Mouse (Mus musculus): ENCODE measurements around the gene Paqr4. TPM values are rescaled to one million over a fixed set of nuclear protein-coding genes. Genes with fewer than 3 reads are reported as not detected.
A peak's percentile ranks its signal among the peaks of the same experiment; 100 is the strongest.

Paqr4 gene
- polyA plus RNA-seq, 1 experiment from 2014 or later: 75.2 TPM

DNA sequence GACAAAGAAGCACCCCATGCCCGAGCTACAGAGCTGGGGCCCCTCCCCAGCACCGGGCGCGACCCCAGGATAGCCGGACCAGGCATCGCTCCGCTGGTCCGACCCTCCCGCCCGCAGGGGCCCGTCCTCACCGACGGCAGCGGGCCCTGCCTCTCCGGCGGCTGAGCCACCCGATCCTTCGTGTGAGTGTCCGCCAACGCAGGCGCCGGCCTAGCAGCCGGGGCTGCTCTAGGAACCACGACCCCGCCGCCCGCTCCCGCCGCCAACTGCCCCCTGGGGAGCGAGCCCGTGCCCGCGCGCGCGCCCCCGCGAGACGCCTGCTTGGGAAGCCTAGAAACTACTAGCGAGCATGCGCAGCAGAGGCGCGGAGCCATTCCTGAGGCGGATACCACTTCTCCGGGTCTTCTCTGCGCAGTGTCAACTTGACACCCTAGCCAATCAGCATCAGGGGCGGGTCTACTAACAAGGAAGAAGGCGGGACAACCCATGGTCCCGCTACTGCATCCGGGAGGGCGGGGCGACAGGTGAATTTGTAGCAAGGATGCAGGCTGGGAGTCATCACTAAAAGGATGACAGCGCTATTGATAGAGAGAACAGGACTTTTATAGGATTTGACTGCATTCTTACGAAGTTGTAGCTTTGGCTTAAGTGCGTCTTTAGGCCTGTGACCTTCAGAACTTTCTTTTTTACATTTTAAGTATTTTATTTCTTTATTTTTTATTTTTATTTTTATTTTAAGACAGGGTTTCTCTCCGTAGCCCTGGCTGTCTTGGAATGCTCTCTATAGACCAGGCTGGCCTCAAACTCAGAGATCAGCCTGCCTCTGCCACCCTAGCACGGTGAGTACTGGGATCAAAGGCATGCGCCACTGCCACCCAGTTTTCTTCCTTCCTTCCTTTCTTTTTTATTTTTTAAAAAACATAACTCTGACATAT lies 30.9 kb upstream of the Paqr4 start, which contains the start of gene Flywch1:
Gene Flywch1 (minus strand): TSS at position 319 of the 935 bp plus-strand sequence.
- H3K27me3 ChIP-seq: no peaks in the 10 kb centered on the region
- peaks cover 9% of the 10 kb centered on the region; the same call in 1 of the 2 replicates for H3K36me3 ChIP-seq
- H3K4me1 ChIP-seq (replicated peaks): peaks cover 27% of the 10 kb centered on the region
- WGBS: 3% methylated on average over 49 of the region's 58 CpGs
- H3K9me3 ChIP-seq: no peaks in the 10 kb centered on the region
- peak within 1 kb of the TSS; percentile 67 for H3K4me2 ChIP-seq
- peak within 1 kb of the TSS; percentile 94 for H3K4me3 ChIP-seq
- peak within 1 kb of the TSS; percentile 94 for H3K27ac ChIP-seq (replicated peaks)
- ATAC-seq (ENCODE audit: low FRiP score, low read depth): peak; percentile 97
- H3K9ac ChIP-seq: peak within 1 kb of the TSS; percentile 97

GRCm38 (mm10) chr17:23770896-23771283 lies 30.2 kb upstream of the Paqr4 start:
- Histone ChIP-seq H3K4me1 (replicated peaks) (peaks cover 27% of the 10 kb centered on the region), H3K9me3 (no peaks in the 10 kb centered on the region), H3K36me3 (peaks cover 9% of the 10 kb centered on the region; the same call in 1 of the 2 replicates), H3K27ac (replicated peaks) (peak overlapping the region; percentile 94), H3K4me3 (peak overlapping the region; percentile 94), H3K27me3 (no peaks in the 10 kb centered on the region), H3K9ac (peak overlapping the region; percentile 97), H3K4me2 (peak overlapping the region; percentile 67)
- ATAC-seq (ENCODE audit: low FRiP score, low read depth): no peak
- WGBS: under 1% methylated on average over 19 of the region's 19 CpGs

- Histone ChIP-seq H3K9me3 (no peaks in the 10 kb centered on the region), H3K9ac (peak overlapping the region; percentile 97), H3K4me1 (replicated peaks) (peaks cover 27% of the 10 kb centered on the region), H3K36me3 (peaks cover 9% of the 10 kb centered on the region; the same call in 1 of the 2 replicates), H3K4me3 (peak overlapping the region; percentile 94), H3K27me3 (no peaks in the 10 kb centered on the region), H3K4me2 (peak overlapping the region; percentile 67), H3K27ac (replicated peaks) (peak overlapping the region; percentile 94)
- WGBS: 2% methylated on average over 2 of the region's 2 CpGs
- no peak for ATAC-seq (ENCODE audit: low FRiP score, low read depth)
These were observed 29.8 kb upstream of the Paqr4 start for GRCm38 (mm10) chr17:23770493-23770892.

GRCm38 (mm10) chr17:23762976-23763375 lies 22.3 kb upstream of the Paqr4 start:
- WGBS: 84% methylated on average over 11 of the region's 11 CpGs
- Histone ChIP-seq H3K4me2 (no peak overlapping the region), H3K4me1 (replicated peaks) (no peaks in the 10 kb centered on the region), H3K27me3 (no peaks in the 10 kb centered on the region), H3K4me3 (no peak overlapping the region), H3K27ac (replicated peaks) (no peak overlapping the region), H3K36me3 (peaks cover 51% of the 10 kb centered on the region), H3K9me3 (no peaks in the 10 kb centered on the region), H3K9ac (no peak overlapping the region)
- no peak; the same call in 1 of the 2 replicates for ATAC-seq (ENCODE audit: low FRiP score, low read depth)

DNA sequence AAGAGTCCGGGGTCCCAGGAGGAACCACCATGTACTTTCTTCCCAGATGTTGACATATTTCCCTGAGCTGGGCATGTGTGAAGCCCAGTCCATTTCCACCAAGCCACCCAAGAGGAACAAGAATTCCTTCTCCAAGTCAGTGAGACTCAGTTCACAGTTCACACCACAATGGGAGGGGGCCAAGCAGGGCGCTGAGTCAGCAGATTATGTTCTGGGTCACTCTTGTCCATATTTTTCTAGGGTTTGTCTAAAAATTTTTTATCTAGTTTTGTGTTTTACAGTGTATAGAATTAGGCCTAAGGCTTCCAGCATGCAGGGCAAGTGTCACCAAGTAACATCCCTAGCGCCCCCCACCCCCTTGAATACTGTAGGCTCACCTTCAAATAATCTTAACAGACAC lies 20.5 kb upstream of the Paqr4 start:
- H3K4me1 ChIP-seq (replicated peaks): no peaks in the 10 kb centered on the region
- no peak overlapping the region for H3K9ac ChIP-seq
- H3K9me3 ChIP-seq: no peaks in the 10 kb centered on the region
- H3K27ac ChIP-seq (replicated peaks): no peak overlapping the region
- H3K4me2 ChIP-seq: no peak overlapping the region
- ATAC-seq (ENCODE audit: low FRiP score, low read depth): no peak
- H3K27me3 ChIP-seq: no peaks in the 10 kb centered on the region
- WGBS: 100% methylated on average over 3 of the region's 3 CpGs
- no peak overlapping the region for H3K4me3 ChIP-seq
- H3K36me3 ChIP-seq: peaks cover 60% of the 10 kb centered on the region

DNA sequence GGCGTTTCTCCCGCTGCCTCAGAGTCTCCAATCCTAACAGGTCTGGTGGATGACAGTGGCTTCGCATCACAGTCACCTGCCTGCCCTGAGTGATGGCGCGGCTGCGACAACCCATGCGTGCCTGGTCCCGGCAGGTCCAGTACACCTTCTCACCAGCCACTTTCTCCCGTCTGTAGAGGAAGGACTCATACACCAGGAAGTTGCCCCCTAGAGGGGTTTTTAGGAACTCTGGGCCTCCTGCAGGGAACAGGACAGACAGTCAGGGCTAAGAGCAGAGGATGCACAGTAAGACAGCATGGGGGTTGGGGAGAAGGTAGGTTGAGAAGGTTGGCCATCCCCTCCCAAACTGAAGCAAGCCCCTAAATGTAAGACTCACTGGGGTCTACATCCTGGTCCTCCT lies 19.6 kb upstream of the Paqr4 start:
- Histone ChIP-seq H3K27ac (replicated peaks) (no peak overlapping the region), H3K9ac (no peak overlapping the region), H3K4me1 (replicated peaks) (no peaks in the 10 kb centered on the region), H3K9me3 (no peaks in the 10 kb centered on the region), H3K36me3 (peaks cover 69% of the 10 kb centered on the region), H3K4me2 (no peak overlapping the region), H3K27me3 (no peaks in the 10 kb centered on the region), H3K4me3 (no peak overlapping the region)
- 95% methylated on average over 9 of the region's 9 CpGs for WGBS
- no peak for ATAC-seq (ENCODE audit: low FRiP score, low read depth)

DNA sequence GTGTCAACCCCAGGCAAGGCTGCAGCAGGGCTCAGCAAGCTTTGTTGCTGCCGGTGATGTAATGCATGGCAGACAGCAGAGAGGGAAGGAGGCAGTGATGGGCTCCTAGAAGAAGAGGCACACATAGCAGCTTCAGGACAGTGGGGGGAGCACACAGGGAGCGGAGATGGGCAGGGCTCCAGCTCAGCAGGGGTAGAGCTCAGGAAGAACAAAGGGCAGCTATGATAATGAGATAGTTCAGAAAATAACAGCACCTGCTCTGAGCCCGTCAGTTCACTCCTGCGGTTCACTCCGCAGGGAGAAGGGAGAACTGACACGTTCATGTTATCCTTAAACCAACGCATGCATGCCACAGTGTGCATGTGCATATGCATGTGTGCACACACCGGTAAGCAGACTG lies 18.1 kb upstream of the Paqr4 start:
- no peak for ATAC-seq (ENCODE audit: low FRiP score, low read depth)
- no peak overlapping the region for H3K9ac ChIP-seq
- no peak overlapping the region for H3K27ac ChIP-seq (replicated peaks)
- no peaks in the 10 kb centered on the region for H3K27me3 ChIP-seq
- peaks cover 83% of the 10 kb centered on the region for H3K36me3 ChIP-seq
- H3K4me2 ChIP-seq: no peak overlapping the region
- no peak overlapping the region for H3K4me3 ChIP-seq
- 53% methylated on average over 8 of the region's 8 CpGs for WGBS
- H3K4me1 ChIP-seq (replicated peaks): no peaks in the 10 kb centered on the region
- H3K9me3 ChIP-seq: no peaks in the 10 kb centered on the region

DNA sequence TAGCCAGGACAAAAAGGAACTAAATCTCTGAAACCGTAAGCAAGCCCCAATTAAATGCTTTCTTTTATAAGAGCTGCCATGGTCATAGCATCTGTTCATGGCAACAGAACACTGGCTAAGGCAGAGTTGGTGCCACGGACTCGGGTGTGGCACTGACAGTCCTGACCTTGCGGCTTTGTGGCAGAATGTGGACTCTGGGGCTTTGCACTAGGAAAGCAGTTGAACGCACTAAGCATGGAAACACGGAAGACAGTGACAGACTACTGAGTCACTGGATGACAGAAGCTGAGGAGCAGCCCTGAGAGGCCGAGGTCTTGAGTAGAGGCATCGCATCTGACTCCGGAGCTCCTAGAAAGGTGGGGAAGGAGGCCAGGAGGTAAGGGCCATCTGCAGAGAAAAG lies 16.9 kb upstream of the Paqr4 start:
- H3K27ac ChIP-seq (replicated peaks): no peak overlapping the region
- H3K9me3 ChIP-seq: no peaks in the 10 kb centered on the region
- H3K9ac ChIP-seq: no peak overlapping the region
- ATAC-seq (ENCODE audit: low FRiP score, low read depth): no peak
- whole genome bisulfite sequencing: 94% methylated on average over 9 of the region's 9 CpGs
- H3K27me3 ChIP-seq: no peaks in the 10 kb centered on the region
- H3K36me3 ChIP-seq: peaks cover 95% of the 10 kb centered on the region
- H3K4me2 ChIP-seq: no peak overlapping the region
- no peak overlapping the region for H3K4me3 ChIP-seq
- H3K4me1 ChIP-seq (replicated peaks): no peaks in the 10 kb centered on the region

DNA sequence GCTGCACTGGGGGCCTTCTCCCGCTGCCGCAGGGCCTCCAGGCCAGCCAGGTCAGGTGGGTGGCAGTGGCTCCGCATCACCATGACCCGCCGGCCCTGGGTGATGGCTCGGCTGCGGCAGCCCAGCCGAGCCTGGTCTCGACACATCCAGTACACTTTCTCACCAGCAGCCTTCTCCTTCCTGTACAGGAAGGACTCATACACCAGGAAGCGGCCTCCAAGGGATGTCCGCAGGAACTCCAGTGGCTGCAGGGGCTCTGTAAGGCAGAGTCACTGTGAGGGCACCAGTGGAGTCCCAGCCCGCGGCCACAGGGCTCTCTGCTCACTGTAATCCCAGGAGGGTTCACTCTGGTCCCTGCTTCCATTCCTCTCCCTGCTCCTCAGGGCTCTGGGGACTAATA lies 15.0 kb upstream of the Paqr4 start:
- H3K36me3 ChIP-seq: peaks cover 91% of the 10 kb centered on the region

GRCm38 (mm10) chr17:23749400-23750191 lies 8.9 kb upstream of the Paqr4 start:
- Histone ChIP-seq H3K36me3 (peaks cover 34% of the 10 kb centered on the region), H3K27me3 (peaks cover 17% of the 10 kb centered on the region), H3K4me3 (no peak overlapping the region), H3K27ac (replicated peaks) (no peak overlapping the region), H3K9ac (no peak overlapping the region), H3K9me3 (no peaks in the 10 kb centered on the region), H3K4me2 (no peak overlapping the region), H3K4me1 (replicated peaks) (peaks cover 18% of the 10 kb centered on the region)
- WGBS: 78% methylated on average over 11 of the region's 11 CpGs
- no peak for ATAC-seq (ENCODE audit: low FRiP score, low read depth)

More for the DNA sequence above, 15.0 kb upstream of the Paqr4 start:
- WGBS: 93% methylated on average over 13 of the region's 13 CpGs
- Histone ChIP-seq H3K4me2 (no peak overlapping the region), H3K9ac (no peak overlapping the region), H3K4me3 (no peak overlapping the region), H3K4me1 (replicated peaks) (no peaks in the 10 kb centered on the region), H3K9me3 (no peaks in the 10 kb centered on the region), H3K27me3 (no peaks in the 10 kb centered on the region), H3K27ac (replicated peaks) (no peak overlapping the region)
- no peak for ATAC-seq (ENCODE audit: low FRiP score, low read depth)

DNA sequence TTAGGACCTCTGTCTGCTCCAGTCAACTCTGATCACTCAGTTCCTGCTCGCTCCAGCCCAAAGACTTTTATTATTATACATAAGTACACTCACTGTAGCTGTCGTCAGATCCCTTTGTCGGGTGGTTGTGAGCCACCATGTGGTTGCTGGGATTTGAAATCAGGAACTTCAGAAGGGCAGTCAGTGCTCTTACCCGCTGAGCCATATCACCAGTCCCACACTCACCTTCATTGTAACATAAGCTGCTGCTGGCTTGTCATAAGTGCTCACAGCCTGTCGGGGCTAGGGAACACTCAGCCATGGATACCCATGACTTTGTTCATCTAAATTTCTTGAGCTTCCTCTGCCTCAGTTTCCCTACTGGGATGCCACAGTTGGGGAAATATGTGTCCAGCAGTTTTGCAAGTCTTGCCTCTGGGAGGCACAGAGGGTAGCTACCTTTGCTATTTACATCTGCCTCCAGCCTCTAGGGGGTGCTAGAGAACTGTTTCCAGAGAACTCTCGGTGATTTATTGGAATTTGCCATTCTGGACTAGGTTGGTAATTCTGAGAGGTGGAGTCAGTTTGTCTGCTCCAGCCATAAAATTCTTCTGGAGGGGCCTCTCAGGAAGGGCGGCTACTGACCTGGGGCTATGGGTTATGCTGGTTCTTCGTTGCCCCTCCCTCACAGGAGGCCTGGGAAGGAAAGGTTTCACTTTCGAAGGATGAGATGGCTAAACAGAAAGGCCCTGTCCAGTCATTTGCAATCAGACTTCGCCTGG lies 8.1 kb upstream of the Paqr4 start:
- Histone ChIP-seq H3K27me3 (peaks cover 23% of the 10 kb centered on the region), H3K9me3 (no peaks in the 10 kb centered on the region), H3K4me1 (replicated peaks) (peaks cover 19% of the 10 kb centered on the region), H3K4me2 (no peak overlapping the region), H3K4me3 (no peak overlapping the region), H3K9ac (no peak overlapping the region), H3K36me3 (peaks cover 27% of the 10 kb centered on the region), H3K27ac (replicated peaks) (no peak overlapping the region)
- ATAC-seq (ENCODE audit: low FRiP score, low read depth): no peak
- 34% methylated on average over 10 of the region's 10 CpGs for WGBS

Measured in hindbrain, embryonic 15.5 days (tissue).